Mouse (Mus musculus) naive thymus-derived CD4-positive, alpha-beta T cell, adult 2 months (primary cell): ENCODE results near the gene Frk.
"Not testable (repeated sequence)": the region's sequence is repeated elsewhere in the genome, so short reads cannot be mapped to it uniquely, and the experiment has no call there.

Source experiments
- DNase-seq: peaks from one replicate; pipeline ENCODE4 v3.0.0-alpha.2; 2011; ENCODE audit warnings: low read depth

Frk gene

GRCm38 (mm10) chr10:34617216-34617615 lies 134.0 kb downstream of the Frk start:
- no peak for DNase-seq

GRCm38 (mm10) chr10:34618490-34618889 lies 135.3 kb downstream of the Frk start:
- no peak for DNase-seq

- not testable (repeated sequence) for DNase-seq
Observed at GRCm38 (mm10) chr10:34620540-34620939, 137.3 kb downstream of the Frk start.

DNA sequence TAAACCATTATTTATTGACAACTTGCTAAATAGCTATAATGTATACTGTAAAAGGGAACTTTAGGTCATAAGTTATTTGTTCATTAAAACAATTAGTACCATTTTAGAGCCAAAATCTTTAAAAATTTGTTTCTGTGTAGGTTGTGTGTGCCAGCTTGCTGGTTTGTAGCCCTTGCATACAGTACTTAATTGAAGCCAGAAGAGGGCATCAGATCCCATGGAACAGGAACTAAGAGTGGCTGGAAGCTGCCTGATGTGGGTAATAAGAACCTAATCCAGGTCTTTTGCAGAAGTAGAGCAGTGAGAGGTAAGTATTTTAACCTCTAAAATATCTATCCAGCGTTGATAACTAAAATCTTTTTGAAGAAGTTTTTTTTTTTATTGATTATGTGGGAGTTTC lies 155.0 kb downstream of the Frk start:
- no peak for DNase-seq
